Mouse (Mus musculus): ENCODE results near the gene Peak1. TPM values are rescaled to one million over a fixed set of nuclear protein-coding genes. Genes with fewer than 3 reads are reported as not detected.
"Not testable (repeated sequence)": the region's sequence is repeated elsewhere in the genome, so short reads cannot be mapped to it uniquely, and the experiment has no call there.

Gene Peak1
- polyA plus RNA-seq, 1 experiment from 2014 or later = 5.3 TPM

DNA sequence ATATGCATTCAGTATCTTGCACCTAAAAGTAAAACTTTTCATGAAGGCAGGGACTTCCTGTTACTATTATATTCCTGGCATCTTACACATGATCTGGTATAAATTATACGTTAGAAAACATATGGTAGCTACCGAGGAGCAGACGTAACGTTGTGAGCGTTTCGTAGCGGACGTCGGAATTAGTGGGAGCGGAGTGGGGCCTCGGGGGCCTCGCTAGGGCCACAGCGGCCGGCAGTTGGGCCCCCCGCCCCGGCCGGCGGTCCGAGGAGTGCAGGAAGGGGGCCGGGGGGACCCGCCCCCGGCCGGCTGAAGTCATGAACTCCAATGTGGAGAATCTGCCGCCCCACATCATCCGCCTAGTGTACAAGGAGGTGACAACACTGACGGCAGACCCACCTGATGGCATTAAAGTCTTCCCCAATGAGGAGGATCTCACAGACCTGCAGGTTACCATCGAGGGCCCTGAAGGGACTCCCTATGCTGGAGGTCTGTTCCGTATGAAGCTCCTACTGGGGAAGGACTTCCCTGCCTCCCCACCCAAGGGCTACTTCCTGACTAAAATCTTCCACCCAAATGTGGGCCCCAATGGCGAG, 19.5 kb upstream of the Peak1 start:
- not testable (repeated sequence) for H3K36me3 ChIP-seq; H3K4me3 ChIP-seq; H3K4me1 ChIP-seq (replicated peaks); H3K9me3 ChIP-seq; H3K4me2 ChIP-seq; H3K9ac ChIP-seq; H3K27me3 ChIP-seq; ATAC-seq (ENCODE audit: low FRiP score, low read depth); H3K27ac ChIP-seq (replicated peaks)
- WGBS = 93% methylated on average over 29 of the region's 29 CpGs

DNA sequence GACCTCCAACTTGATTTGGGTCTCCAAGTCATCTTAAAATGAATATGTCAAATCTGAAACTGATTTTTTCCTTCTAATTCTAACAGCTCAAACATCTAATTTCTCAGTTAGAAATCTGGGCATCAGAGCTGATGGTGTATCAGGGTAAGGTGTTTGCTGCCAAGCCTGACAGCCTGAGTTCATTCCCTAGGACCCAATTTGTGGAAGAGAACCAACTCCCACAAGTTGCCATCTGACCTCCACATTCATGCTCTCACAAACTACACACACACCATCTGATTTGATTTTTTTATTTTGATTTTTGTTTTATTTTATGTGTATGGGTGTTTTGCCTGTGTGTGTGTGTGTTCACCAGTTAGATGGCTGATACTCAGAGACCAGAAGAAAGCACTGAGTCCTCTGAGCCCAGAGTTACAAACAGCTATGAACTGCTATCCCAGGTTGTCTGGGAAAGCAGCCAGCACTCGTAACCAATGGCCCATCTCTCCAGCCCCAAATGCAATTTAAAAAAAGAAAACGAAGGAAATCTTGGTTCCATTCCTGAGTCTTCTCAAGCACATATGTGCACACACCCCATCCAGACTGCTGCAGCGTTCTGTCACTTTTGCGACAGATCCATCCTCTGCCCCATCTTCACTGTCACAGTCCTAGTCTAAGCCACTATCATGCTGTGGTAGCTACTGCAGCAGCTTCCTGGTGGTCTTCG, 18.1 kb upstream of the Peak1 start:
- Histone ChIP-seq H3K4me3 (no peak overlapping the region), H3K27me3 (no peaks in the 10 kb centered on the region), H3K4me1 (replicated peaks) (no peaks in the 10 kb centered on the region), H3K9ac (no peak overlapping the region), H3K27ac (replicated peaks) (no peak overlapping the region), H3K36me3 (no peaks in the 10 kb centered on the region), H3K4me2 (no peak overlapping the region), H3K9me3 (no peaks in the 10 kb centered on the region)
- no peak for ATAC-seq (ENCODE audit: low FRiP score, low read depth)
- WGBS = 80% methylated on average over 5 of the region's 5 CpGs

DNA sequence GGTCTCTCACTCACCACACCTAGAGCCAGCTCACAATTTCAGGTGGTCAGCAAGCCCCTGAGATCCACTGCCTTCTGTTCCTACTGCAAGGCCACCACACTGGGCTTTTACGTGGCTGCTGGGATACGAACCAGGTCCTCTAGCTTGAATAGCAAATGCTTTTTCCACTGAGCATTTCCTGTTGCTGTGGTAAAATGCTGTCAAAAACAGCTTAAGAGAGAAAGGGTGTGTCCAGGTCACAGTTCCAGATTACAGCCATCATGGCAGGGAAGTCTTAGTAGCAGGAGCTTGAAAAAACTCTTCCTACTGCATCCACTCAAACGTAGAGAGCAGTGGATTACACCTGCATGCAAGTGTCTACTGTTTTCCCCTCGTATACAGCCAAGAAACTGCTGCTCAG, 7.0 kb upstream of the Peak1 start:
- no peaks in the 10 kb centered on the region for H3K9me3 ChIP-seq
- H3K4me3 ChIP-seq = no peak overlapping the region
- H3K9ac ChIP-seq = no peak overlapping the region
- 90% methylated on average over 4 of the region's 4 CpGs for WGBS
- peaks cover 35% of the 10 kb centered on the region for H3K4me1 ChIP-seq (replicated peaks)
- H3K36me3 ChIP-seq = no peaks in the 10 kb centered on the region
- ATAC-seq (ENCODE audit: low FRiP score, low read depth) = no peak
- H3K27me3 ChIP-seq = no peaks in the 10 kb centered on the region
- H3K27ac ChIP-seq (replicated peaks) = no peak overlapping the region
- no peak overlapping the region for H3K4me2 ChIP-seq

DNA sequence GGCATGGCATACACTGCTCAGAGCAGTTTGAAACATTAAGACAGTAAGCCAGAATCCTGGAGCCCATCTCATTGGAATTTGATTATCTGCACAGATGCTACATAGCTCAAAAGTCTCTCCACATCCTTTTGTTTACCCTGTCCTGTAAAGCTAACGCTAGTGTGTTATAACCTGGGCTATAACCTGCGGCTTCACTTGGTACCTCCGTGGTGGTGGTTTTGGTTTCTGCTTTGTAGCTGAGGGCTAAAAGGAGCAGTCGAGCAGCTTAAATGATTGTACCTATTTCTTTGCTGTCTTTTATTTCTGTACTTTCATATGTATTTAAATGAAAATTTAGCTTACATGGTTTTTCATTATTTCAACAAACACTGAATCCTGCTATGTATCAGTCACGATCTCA, 4.1 kb upstream of the Peak1 start:
- H3K4me1 ChIP-seq (replicated peaks) = peaks cover 45% of the 10 kb centered on the region
- 0 out of 2 replicates have a peak overlapping the region, but pooled peaks have one; percentile 24 for H3K4me2 ChIP-seq

DNA sequence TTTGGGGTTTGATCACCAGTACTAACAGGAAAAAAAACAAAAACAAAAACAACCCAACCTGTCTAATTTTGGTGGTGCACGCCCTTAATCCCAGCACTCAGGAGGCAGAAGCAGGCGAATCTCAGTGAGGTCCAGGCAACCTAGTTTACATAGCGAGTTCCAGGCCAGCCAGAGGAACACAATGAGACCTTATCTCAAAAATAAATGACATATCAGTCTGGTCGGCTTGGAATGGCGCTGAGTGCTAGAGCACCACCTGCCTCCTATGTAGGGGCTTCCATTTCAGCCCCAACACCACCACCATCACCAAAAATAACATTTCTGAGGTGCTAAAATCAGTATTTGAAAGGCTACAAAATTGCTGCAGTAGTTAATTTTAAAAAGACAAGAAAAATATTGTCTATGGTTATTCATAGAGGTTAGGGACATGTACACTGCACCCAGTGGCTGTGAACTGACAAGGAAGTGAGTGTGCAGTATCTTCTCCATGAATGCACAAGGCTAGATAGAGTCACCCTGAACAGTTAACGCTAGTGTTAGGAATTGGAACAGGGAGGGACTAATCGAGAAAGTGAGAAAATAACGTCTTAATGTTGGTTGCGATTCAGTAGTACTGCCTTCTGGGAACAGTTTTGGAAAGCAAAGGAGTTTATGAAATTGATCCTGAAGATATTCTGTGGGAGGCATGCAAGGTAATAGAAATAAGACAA, 3.2 kb upstream of the Peak1 start:
- Histone ChIP-seq H3K9ac (no peak overlapping the region), H3K4me2 (peak overlapping the region; percentile 24; the same call in 1 of the 2 replicates), H3K27ac (replicated peaks) (no peak overlapping the region), H3K36me3 (no peaks in the 10 kb centered on the region), H3K4me1 (replicated peaks) (peaks cover 53% of the 10 kb centered on the region), H3K27me3 (no peaks in the 10 kb centered on the region), H3K4me3 (no peak overlapping the region), H3K9me3 (no peaks in the 10 kb centered on the region)
- 82% methylated on average over 9 of the region's 9 CpGs for WGBS
- no peak for ATAC-seq (ENCODE audit: low FRiP score, low read depth)

More for the DNA sequence above, 4.1 kb upstream of the Peak1 start:
- no peak for ATAC-seq (ENCODE audit: low FRiP score, low read depth)
- WGBS = 82% methylated on average over 5 of the region's 5 CpGs
- H3K36me3 ChIP-seq = no peaks in the 10 kb centered on the region
- H3K4me3 ChIP-seq = no peak overlapping the region
- H3K27me3 ChIP-seq = no peaks in the 10 kb centered on the region
- H3K9me3 ChIP-seq = no peaks in the 10 kb centered on the region
- no peak overlapping the region for H3K27ac ChIP-seq (replicated peaks)
- H3K9ac ChIP-seq = no peak overlapping the region

DNA sequence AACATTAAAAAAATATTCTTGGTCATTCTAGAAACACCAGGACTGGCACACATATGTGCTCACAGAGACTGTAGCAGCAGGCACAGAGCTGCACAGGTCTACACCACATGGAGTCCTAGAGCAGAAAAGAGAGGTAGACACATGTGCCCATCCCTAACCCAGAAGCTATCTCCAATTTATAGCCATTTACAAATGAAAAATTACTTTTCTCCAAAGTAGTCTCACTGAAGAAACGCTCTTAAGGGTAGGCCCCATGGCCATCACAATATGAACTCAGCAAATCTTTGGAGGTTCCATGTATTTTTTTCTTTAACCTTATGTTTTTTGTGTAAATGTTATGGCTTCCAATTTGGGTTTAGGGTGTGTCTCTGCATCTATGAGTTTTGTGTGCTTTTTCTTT, 2.4 kb upstream of the Peak1 start:
- H3K4me2 ChIP-seq = peak overlapping the region; percentile 11; the same call in 1 of the 2 replicates
- no peaks in the 10 kb centered on the region for H3K36me3 ChIP-seq
- WGBS = 95% methylated on average over 1 of the region's 1 CpGs
- no peak overlapping the region for H3K27ac ChIP-seq (replicated peaks)
- H3K9me3 ChIP-seq = no peaks in the 10 kb centered on the region
- H3K4me1 ChIP-seq (replicated peaks) = peaks cover 59% of the 10 kb centered on the region
- no peak overlapping the region for H3K4me3 ChIP-seq
- ATAC-seq (ENCODE audit: low FRiP score, low read depth) = no peak
- H3K9ac ChIP-seq = no peak overlapping the region
- H3K27me3 ChIP-seq = no peaks in the 10 kb centered on the region

DNA sequence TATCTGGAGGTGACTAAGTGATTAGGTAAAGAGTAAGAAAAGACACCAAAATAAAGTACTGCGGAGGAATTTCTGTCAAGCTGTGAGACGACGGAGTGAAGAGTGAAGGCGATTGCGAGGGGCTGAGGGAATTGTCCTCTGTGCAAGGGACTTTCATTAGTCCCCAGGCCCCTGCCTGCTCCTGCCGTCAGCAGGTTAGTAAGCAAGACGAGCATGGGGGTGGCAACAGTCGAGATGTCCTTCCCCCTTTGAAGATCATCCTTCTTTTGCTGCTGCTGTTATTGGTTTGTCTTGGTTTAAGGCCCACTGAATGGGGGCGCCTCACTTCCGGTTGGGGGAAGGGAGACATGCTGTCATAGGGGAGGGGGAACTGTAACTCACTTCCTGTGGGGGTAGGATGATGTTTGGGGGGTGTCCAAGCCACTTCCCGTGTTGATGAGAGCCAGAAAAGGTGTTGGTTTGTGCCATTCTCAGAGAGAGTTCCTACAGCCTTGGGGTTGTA, 922 bp upstream of the Peak1 start:
- H3K36me3 ChIP-seq = no peaks in the 10 kb centered on the region
- no peaks in the 10 kb centered on the region for H3K27me3 ChIP-seq
- H3K9ac ChIP-seq = peak overlapping the region; percentile 79
- peak; percentile 57 for ATAC-seq (ENCODE audit: low FRiP score, low read depth)
- H3K4me3 ChIP-seq = peak overlapping the region; percentile 86
- peaks cover 59% of the 10 kb centered on the region for H3K4me1 ChIP-seq (replicated peaks)
- H3K27ac ChIP-seq (replicated peaks) = peak overlapping the region; percentile 98
- no peaks in the 10 kb centered on the region for H3K9me3 ChIP-seq
- H3K4me2 ChIP-seq = peak overlapping the region; percentile 85
- 0% methylated on average over 11 of the region's 11 CpGs for WGBS

DNA sequence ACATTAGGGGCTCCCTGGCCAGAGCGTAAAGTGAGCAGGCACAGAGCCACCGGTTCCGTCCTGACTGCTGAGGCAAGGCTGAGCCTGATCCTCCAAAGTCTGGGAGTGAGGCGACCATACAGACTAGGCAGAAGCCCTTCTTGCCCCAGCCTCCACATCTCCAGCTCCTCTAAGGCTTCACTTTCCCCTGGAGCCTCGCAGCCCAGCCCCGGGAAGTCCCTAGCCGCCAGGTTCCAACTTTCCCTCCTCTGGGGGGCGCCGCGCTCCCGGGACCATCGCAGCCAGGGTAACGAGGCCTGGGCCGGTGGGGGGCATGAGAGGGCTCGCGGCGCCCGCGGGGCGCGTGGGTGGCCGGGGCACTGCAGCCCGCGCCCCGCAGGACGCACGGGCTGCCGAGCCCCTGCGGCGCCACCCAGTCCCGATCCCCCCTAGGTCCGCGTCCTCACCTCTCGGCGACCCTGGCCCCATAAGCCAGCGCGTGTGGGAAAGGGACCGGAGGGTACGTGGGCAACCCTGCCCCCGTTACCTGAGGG, 386 bp downstream of the Peak1 start:
- Histone ChIP-seq H3K4me1 (replicated peaks) (peaks cover 53% of the 10 kb centered on the region), H3K27me3 (no peaks in the 10 kb centered on the region), H3K9me3 (no peaks in the 10 kb centered on the region), H3K4me2 (peak overlapping the region; percentile 85), H3K36me3 (no peaks in the 10 kb centered on the region), H3K4me3 (peak overlapping the region; percentile 86), H3K9ac (peak overlapping the region; percentile 72), H3K27ac (replicated peaks) (peak overlapping the region; percentile 98)
- ATAC-seq (ENCODE audit: low FRiP score, low read depth) = peak; percentile 33
- under 1% methylated on average over 40 of the region's 40 CpGs for WGBS

DNA sequence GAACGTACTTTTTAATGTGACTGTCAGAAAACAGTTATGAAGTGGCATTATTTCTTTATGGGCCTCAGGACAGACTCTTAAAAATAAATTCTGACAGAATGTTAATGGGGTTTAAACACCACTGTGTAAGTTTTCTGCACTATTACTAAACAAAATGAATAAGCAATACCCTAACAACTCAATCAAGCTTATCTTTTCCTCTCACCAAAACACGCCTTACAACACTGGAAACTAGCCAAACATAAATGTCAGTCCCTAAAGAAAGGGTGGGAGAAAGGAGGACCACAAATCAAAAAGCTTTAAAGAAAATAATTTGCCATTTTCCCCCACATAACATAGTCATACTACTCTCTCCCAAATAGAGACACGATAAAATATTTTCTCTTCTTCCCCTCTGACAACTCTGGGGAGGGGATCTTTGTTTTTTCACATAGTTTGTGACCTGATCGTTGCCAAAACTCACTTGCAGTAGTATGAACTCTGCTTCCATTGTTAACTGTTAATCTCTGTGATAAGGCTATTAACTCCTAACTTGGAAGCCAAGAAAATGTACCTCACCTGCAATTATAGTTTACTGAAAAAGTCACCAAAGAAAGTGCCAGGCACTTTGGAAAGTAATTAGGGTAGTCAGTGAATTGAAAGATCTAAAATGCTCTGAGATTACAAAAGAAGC, 1.8 kb downstream of the Peak1 start:
- Histone ChIP-seq H3K4me3 (no peak overlapping the region), H3K4me2 (peak overlapping the region; percentile 85), H3K4me1 (replicated peaks) (peaks cover 39% of the 10 kb centered on the region)

DNA sequence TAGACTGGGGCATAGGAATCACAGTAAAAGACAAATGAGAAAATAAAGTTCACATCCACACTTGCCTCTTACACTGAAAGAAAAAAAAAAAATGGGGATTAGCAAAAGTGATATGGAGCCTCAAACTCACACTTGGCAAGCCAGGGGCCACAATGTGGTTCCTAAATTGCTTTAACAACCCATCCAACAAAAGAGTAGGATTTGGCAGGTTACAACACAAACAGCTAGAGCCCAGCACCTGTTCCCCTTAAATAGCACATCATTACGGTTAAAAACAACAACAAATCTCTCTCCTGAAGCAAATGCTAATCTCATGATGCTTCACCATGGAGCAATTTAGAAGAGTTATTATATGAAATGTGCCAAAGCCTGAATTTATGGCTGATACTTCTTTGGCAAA, 2.5 kb downstream of the Peak1 start:
- 63% methylated on average over 1 of the region's 1 CpGs for WGBS
- Histone ChIP-seq H3K4me1 (replicated peaks) (peaks cover 32% of the 10 kb centered on the region), H3K36me3 (no peaks in the 10 kb centered on the region), H3K27ac (replicated peaks) (no peak overlapping the region), H3K9me3 (no peaks in the 10 kb centered on the region), H3K27me3 (no peaks in the 10 kb centered on the region), H3K9ac (no peak overlapping the region), H3K4me2 (peak overlapping the region; percentile 85; the same call in 1 of the 2 replicates), H3K4me3 (no peak overlapping the region)
- ATAC-seq (ENCODE audit: low FRiP score, low read depth) = no peak

More for the DNA sequence above, 1.8 kb downstream of the Peak1 start:
- no peak overlapping the region for H3K27ac ChIP-seq (replicated peaks)
- no peaks in the 10 kb centered on the region for H3K36me3 ChIP-seq
- ATAC-seq (ENCODE audit: low FRiP score, low read depth) = no peak
- 68% methylated on average over 4 of the region's 4 CpGs for WGBS
- no peak overlapping the region for H3K9ac ChIP-seq
- H3K27me3 ChIP-seq = no peaks in the 10 kb centered on the region
- H3K9me3 ChIP-seq = no peaks in the 10 kb centered on the region

DNA sequence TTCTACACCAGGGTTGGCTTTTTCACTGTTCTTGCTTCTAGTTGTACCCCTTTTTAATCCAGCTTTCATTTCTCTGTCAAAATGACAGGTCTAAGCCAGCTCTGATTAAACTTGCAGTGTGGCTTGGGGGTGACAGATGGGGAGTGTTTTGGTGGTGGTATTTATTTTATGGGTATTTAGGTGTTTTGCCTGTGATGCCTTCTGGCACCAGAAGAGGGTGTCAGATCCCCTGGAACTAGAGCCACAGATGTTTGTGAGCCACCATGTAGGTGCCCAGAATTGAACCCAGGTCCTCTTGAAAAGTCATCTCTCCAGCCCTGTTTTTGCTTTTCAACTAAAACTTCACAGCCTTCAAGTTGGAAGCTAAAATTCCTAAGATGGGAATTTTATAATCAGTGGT, 3.5 kb downstream of the Peak1 start:
- no peak overlapping the region for H3K4me2 ChIP-seq
- no peaks in the 10 kb centered on the region for H3K9me3 ChIP-seq

More for the DNA sequence above, 3.5 kb downstream of the Peak1 start:
- Histone ChIP-seq H3K4me3 (no peak overlapping the region), H3K36me3 (no peaks in the 10 kb centered on the region), H3K9ac (no peak overlapping the region), H3K27me3 (no peaks in the 10 kb centered on the region), H3K27ac (replicated peaks) (no peak overlapping the region), H3K4me1 (replicated peaks) (peaks cover 22% of the 10 kb centered on the region)
- ATAC-seq (ENCODE audit: low FRiP score, low read depth) = no peak

All from hindbrain, embryonic 15.5 days (tissue).